Mouse (Mus musculus): ENCODE measurements around the gene Hist1h1t.
"Not testable (repeated sequence)": the region's sequence is repeated elsewhere in the genome, so short reads cannot be mapped to it uniquely, and the experiment has no call there.

The Hist1h1t gene

GRCm38 (mm10) chr13:23699767-23700166 is 4.2 kb downstream of the Hist1h1t start:
- DNase-seq (ENCODE audit: low read depth), result no peak

GRCm38 (mm10) chr13:23700786-23701520 is 5.3 kb downstream of the Hist1h1t start:
- DNase-seq (ENCODE audit: low read depth), result peak; percentile 90

GRCm38 (mm10) chr13:23702220-23702619 is 6.6 kb downstream of the Hist1h1t start:
- DNase-seq (ENCODE audit: low read depth), result no peak

GRCm38 (mm10) chr13:23702801-23703200 is 7.2 kb downstream of the Hist1h1t start:
- not testable (repeated sequence) for DNase-seq (ENCODE audit: low read depth)

GRCm38 (mm10) chr13:23705751-23706356 is 10.2 kb downstream of the Hist1h1t start:
- DNase-seq (ENCODE audit: low read depth), result no peak

- no peak for DNase-seq (ENCODE audit: low read depth)
Observed at GRCm38 (mm10) chr13:23706771-23707170, 11.2 kb downstream of the Hist1h1t start.

GRCm38 (mm10) chr13:23708041-23708440 is 12.4 kb downstream of the Hist1h1t start:
- no peak for DNase-seq (ENCODE audit: low read depth)

- no peak for DNase-seq (ENCODE audit: low read depth)
Observed at GRCm38 (mm10) chr13:23708654-23709053, 13.0 kb downstream of the Hist1h1t start.

- DNase-seq (ENCODE audit: low read depth), result no peak
Observed at GRCm38 (mm10) chr13:23709714-23710373, 14.2 kb downstream of the Hist1h1t start.

GRCm38 (mm10) chr13:23710374-23711089 is 14.9 kb downstream of the Hist1h1t start, which contains the start of gene Hfe:
TSS of gene Hfe (minus strand) at chr13:23710854.
- DNase-seq (ENCODE audit: low read depth), result peak; percentile 83

GRCm38 (mm10) chr13:23716261-23717042 is 20.8 kb downstream of the Hist1h1t start:
- no peak for DNase-seq (ENCODE audit: low read depth)

GRCm38 (mm10) chr13:23717176-23717575 is 21.6 kb downstream of the Hist1h1t start:
- no peak for DNase-seq (ENCODE audit: low read depth)

- DNase-seq (ENCODE audit: low read depth), result not testable (repeated sequence)
Observed at GRCm38 (mm10) chr13:23717593-23718245, 22.1 kb downstream of the Hist1h1t start.

- no peak for DNase-seq (ENCODE audit: low read depth)
Observed at GRCm38 (mm10) chr13:23724239-23724638, 28.6 kb downstream of the Hist1h1t start.

- DNase-seq (ENCODE audit: low read depth), result no peak
Observed at GRCm38 (mm10) chr13:23725213-23725612, 29.6 kb downstream of the Hist1h1t start.

- no peak for DNase-seq (ENCODE audit: low read depth)
Observed at GRCm38 (mm10) chr13:23728472-23729191, 33.0 kb downstream of the Hist1h1t start.

- DNase-seq (ENCODE audit: low read depth), result peak; percentile 43
Observed at GRCm38 (mm10) chr13:23729192-23729525, 33.5 kb downstream of the Hist1h1t start.

- no peak for DNase-seq (ENCODE audit: low read depth)
Observed at GRCm38 (mm10) chr13:23729706-23730105, 34.1 kb downstream of the Hist1h1t start.

- DNase-seq (ENCODE audit: low read depth), result no peak
Observed at GRCm38 (mm10) chr13:23730479-23730878, 34.9 kb downstream of the Hist1h1t start.

GRCm38 (mm10) chr13:23732156-23732804 is 36.7 kb downstream of the Hist1h1t start:
- peak; percentile 78 for DNase-seq (ENCODE audit: low read depth)

Measured in naive thymus-derived CD4-positive, alpha-beta T cell, adult 2 months (primary cell).